Mouse (Mus musculus): ENCODE results near the gene Taf1d.
A peak's percentile ranks its signal among the peaks of the same experiment; 100 is the strongest.
"Not testable (repeated sequence)": the region's sequence is repeated elsewhere in the genome, so short reads cannot be mapped to it uniquely, and the experiment has no call there.

Gene Taf1d

DNA sequence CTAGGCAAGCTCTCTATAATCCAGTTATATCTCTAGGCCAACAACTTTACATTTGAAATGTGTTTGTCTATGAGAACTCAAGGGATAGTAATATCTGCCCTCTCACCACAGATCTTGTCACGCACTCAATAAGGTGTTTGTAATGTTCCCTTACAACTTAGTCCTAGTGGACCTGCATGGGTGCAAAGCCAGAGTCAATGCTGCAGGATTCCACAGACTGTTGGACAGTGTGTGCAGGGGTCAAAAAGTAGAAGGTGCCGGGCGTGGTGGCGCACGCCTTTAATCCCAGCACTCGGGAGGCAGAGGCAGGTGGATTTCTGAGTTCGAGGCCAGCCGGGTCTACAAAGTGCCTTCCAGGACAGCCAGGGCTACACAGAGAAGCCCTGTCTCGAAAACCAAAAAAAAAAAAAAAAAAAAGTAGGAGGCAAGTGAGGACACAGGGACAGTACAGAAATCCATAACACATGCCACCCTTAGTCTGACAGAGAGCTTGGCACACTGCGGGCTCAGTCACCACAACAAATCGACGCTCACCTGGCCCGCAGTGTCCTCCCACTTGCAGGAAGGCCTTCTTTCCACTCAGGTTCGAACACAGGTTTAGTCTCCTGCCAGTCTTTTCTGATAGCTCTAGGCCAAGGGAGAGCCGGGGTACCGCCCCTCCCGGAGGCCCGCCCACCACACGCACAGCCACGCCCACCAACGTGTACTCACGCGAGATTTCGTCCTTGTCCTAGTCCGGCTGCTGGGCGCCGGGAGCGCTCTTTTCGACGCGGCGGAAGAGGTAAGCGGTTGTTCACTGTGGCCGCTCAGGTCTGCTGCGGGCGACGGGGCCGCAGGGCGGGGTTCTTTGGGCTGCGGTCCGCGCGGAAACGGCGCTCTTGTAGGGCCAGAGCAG lies at the start of gene Taf1d:
Gene Taf1d (plus strand): TSS at position 712 of the 895 bp plus-strand sequence.
- peak; percentile 98 to 99 for DNase-seq (ENCODE audit: low read depth in 2 of 2, low spot score in 2 of 2)

DNA sequence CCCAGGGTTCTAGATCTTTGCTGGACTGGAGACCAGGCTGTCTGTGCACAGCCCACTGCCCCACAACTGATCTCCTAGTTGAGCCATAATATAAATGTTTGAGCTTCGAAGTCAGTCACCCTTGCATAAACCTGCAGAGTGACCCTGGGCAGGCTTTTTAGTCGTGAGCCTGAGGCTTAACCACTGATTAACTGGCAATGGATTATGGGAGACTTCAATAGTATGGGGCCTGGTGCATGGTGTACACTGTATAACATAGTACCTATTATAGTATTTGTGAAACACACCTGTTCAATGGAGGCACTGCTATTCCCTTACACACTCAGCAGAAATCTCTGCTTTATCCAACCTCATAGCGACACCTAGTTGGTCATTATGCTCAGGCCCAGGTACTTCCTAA lies 49.8 kb upstream of the Taf1d start:
- no peak for DNase-seq (ENCODE audit: low read depth in 2 of 2, low spot score in 2 of 2)

DNA sequence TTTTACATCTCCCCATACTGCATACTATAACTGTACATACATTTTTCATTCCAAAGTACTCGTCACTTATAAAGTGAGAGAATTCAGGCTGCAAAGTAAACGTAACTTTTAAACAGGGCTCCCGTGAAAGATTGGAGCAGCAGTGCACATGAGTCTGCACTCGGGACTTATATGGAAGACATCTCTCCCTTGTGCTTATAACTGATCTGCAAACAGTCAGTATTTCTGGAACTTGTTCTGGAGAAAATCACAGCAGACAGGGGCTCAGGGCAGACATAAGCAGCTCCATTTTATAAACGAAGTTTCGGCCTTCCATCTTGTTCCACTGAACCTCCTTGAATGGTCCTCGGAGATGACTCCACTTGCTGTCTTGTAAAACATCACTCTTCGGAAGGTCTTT lies 44.0 kb upstream of the Taf1d start:
- DNase-seq (ENCODE audit: low read depth in 2 of 2, low spot score in 2 of 2) = no peak

DNA sequence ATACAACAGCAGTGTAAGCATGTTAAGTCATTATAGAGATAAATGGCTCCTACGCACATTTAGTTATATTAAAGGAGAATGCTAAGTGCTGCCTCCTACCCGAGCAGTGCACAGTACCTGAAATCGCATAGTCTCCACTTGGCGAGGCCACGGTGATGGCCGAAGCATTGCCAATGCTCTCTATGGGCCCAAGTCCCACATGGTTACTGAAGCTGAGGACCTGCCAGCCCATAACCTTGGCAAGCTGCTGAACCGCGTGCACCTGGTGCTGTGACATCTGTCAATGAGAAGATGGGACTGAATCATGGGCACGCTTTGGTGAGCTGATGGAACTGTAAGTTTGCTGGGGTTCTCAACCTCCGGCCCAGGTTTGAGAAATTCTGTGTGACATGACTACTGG lies 42.5 kb upstream of the Taf1d start:
- no peak for DNase-seq (ENCODE audit: low read depth in 2 of 2, low spot score in 2 of 2)

DNA sequence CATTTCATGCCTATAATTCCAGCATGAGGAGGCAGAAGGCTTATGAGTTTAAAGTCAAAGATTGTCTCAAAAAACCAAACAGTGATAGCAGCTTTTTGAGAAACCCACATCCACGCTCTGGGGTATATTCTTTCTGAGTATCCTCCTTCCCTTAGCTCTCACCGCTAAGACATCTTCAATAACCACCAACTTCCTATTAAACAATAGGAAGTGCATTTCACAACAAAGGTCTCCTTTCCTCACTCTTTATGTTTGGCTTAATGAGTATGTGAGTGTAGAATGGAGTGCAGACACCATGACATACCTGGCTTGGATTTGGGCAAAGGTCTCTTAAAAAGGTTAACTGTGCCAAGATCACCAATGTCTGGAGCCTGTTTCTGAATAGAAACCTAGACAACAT lies 32.0 kb upstream of the Taf1d start:
- DNase-seq (ENCODE audit: low read depth in 2 of 2, low spot score in 2 of 2) = no peak

DNA sequence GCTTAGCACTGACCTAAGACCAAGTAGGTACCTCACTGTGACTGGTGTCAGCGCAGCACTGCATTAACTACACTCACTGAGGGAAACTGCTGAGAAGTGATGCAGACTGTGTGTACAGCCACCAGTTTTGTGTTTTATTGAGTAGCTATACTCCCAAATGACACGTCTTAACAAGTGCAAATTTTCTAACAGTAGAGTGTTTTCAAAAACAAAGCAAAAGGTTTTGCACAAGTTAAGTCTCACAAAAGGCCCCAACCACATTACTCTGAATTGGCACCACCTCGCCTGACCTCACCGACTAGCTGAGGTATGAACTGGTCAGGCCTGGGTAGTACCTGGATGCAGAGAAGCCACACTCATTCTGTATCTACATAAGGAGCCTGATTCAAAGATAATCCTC lies 29.2 kb upstream of the Taf1d start:
- no peak for DNase-seq (ENCODE audit: low read depth in 2 of 2, low spot score in 2 of 2)

DNA sequence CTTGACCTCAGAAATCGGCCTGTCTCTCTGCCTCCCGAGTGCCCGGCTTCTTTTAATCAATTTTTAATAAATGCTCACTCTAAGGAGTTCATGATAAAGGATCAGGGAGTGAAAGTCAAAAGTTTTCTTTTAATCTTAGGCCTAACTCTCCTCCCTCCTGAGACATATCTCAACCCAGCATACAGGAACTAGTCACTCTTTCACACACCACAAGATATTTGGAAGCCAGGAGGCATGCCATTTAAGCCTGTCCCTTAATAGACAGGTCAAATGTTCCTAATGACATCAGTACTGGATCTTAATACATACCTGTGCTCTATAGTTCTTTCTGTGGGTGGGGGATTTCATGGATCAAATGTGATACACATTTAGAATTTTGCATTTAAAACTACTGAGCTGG lies 27.7 kb upstream of the Taf1d start:
- DNase-seq (ENCODE audit: low read depth in 2 of 2, low spot score in 2 of 2) = no peak

DNA sequence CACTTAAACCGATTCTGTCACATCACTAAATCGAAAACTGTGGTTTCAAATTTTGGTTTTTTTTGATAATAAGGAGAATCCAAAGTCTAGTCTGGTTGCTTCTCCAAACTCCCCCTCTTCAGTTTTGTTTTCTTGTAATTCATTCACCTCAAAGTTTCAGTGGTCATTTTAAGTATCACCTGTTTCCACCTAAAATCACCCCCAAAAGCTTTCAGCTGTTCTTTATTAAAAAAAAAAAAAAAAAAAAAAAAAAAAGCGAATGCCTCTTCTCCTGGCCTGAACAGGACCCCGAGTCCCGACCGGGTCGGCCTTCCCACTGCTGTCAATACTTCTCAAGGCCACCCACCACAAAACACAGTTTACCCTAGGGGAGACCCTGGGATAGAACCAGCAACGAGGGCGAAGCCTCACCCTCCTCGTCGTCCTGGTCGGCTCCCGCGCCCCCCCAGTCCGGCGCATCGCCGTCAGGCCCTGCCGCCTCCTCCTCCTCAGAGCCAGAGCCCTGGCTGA lies 26.8 kb upstream of the Taf1d start:
- no peak for DNase-seq (ENCODE audit: low read depth in 2 of 2, low spot score in 2 of 2)

DNA sequence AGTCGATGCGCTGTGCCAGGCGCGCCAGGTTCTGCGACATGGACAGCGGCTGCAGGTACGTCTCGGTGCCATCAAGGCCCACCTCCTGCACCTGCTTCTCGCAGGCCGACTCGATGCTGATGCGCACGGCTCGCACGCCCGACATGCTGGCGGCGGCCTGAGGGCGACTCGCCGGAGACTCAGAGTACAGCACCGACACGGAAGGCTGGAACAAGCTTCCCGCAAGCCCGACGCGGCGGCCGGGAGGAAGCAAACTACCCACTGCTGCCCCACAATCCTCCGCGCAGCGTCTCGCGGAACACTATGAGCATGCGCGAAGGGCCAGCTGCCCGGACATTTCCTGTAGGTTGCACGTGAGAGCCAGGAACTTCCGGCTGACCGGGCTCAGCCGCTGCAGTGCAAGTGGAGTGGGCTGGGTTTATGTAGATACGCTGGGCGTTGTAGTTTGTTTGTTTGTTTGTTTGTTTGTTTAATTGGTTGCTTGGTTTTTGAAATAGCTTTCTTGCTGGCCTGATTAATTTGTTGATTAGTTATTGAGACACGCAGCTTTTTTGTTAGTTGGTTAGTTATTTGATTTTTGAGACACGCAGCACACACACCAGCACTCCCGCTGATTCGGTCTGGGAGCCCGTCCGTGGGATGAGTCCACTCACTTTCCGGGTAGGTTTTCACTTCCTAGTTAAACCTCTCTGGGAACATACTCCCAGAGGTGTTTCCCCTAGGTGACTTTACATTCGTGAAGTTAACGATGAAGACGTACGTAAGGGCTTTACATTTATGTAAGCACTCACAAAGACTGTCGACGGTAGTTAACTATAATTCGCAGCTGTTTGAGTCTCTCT lies 26.1 kb upstream of the Taf1d start, which contains the start of gene Med17:
Gene Med17 (minus strand): TSS at position 283 of the 842 bp plus-strand sequence.
- peak; percentile 83 to 85 for DNase-seq (ENCODE audit: low read depth in 2 of 2, low spot score in 2 of 2)

DNA sequence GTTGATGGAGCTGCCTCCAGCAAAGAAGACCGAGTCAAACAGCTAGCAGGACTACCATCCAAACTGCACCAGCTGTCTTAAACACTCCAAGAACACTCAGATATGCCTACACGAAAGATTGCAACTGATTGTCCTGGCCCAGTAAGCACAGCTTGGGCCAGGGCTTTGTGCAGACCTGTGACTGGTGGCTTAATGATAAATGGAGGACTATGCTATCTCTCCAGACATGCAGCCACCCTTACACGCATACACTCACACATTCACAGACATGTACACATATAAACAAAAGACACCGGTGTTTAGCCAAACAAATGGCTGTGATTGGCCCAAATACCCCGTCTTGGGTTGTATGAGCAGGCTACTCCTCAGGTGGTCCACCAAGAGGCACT lies 25.5 kb upstream of the Taf1d start:
- DNase-seq (ENCODE audit: low read depth in 2 of 2, low spot score in 2 of 2) = no peak

DNA sequence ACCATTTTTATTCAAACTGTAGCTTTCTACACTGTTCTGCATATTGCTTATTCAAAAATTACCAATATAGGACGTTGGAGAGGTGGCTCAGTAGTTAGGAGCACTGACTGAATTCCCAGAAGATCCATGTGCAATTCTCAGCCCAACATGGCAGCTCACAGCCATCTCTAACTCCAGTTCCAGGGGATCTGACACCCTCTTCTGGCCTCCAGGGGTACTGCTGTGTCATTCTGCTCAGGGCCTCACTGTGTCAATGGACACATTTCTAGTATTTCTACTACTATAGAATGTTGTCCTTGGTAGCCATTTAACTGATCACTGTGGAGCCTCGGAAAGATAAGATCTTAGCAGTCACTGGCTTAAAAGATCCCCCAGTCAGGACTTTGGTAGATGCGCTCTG lies 20.6 kb upstream of the Taf1d start:
- DNase-seq (ENCODE audit: low read depth in 2 of 2, low spot score in 2 of 2) = peak in 1 of 2 experiments; percentile 33

DNA sequence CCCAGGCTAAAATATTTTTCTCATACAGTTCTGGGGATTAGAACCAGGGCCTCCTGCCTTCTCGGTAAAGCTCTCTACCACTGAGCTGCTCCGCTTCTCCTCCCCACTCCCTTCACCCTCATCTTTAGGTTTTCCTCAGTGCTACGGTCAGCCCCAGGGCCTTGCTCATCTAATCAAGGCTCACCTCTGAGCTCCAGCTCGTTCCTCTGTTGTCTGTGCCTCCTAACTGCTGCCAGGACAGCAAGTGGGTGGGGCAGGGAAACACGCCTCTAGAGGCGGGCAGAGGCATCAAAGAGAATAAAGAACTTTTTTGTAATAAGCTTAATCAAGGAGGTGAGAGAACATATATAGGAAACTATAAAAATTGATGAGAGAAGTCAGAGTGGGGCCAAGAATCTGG lies 18.2 kb upstream of the Taf1d start:
- no peak for DNase-seq (ENCODE audit: low read depth in 2 of 2, low spot score in 2 of 2)

DNA sequence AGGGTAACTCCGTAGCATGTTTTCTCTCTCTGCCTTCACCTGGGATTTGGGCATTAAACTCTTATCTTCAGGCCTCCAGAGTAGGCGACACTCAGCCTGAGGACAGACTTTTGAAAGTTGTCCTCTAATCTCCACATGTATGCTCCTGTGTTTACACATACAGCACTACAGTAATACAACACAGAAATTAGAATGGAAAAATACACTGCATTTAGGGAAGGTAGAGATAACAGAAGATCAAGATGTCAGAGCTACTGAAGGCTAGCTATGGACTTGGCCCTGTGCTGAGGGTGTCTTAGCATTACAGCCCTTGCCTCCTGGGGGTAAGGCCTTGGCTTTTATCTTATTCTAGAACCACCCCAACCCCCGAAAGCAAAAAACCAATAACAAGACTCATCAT lies 17.6 kb upstream of the Taf1d start:
- no peak for DNase-seq (ENCODE audit: low read depth in 2 of 2, low spot score in 2 of 2)

DNA sequence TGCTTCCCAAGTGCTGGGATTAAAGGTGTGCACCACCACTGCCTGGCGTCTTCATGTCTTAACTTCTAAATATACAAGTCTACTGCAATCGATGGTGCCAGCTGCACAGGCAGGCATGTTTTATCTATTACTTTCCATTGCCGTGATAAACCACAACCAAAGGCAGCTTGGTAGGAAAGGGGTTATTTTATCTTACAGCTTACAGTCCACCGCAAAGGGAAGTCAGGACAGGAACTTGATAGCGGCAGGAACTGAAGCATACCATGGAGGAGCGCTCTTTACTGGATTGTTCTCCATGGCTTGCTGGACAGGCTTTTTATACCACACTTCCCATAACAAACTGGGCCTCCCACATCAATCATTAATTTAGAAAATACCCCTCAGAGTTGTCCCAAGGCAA lies 16.8 kb upstream of the Taf1d start:
- DNase-seq (ENCODE audit: low read depth in 2 of 2, low spot score in 2 of 2) = no peak

DNA sequence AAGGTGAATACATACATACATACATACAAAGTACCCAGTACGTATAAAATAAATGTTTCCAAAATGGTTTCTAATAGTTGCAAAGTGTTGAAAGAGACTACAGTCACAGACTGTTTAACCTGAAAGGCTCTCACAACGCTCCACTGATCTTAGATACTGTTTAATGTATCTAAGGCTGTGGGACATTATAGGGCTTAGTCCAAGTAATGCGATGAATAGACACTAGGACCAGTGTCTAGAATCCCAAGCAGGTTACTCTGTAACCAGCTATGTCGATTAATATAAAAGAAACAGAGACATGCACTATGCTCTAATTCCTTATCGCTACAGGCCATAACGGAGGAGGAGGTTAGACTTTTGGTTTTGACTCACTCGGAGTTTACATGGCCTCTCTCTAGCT lies 8.9 kb upstream of the Taf1d start:
- no peak for DNase-seq (ENCODE audit: low read depth in 2 of 2, low spot score in 2 of 2)

DNA sequence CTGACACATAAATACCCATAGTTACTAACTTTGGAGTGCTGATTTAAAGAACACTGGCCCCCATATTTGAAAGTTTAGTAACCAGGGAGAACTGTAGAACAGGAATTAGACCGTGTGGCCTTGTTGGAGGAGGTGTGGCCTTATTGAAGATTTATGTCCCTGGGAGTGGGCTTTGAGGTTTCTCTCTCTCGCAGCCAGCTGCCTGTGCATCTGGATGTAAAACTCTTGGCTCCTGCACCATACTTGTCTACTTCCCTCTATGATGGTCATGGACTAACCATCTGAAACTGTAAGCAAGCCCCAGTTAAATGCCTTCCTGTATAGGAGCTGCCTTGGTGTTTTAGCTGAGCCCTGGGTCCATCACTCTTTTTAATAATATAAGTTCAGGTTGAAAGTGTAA lies 7.6 kb upstream of the Taf1d start:
- DNase-seq (ENCODE audit: low read depth in 2 of 2, low spot score in 2 of 2) = no peak

DNA sequence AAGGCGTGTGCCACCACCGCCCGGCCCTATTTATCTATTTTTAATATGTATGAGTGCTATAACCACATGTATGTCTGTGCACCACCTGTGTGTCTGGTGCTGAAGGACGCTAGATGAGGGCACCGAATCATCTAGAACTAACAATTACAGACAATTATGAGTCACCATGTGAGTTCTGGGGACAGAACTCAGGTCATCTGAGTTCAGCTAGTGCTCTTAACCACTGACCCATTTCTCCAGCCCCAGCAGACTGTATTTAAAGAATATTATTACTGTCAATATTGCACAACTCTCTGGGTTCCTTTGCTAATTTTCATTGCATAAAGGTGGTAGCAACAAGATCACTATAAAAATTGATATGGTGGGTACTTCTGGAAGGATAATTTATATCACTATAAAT lies 6.0 kb upstream of the Taf1d start:
- DNase-seq (ENCODE audit: low read depth in 2 of 2, low spot score in 2 of 2) = no peak

DNA sequence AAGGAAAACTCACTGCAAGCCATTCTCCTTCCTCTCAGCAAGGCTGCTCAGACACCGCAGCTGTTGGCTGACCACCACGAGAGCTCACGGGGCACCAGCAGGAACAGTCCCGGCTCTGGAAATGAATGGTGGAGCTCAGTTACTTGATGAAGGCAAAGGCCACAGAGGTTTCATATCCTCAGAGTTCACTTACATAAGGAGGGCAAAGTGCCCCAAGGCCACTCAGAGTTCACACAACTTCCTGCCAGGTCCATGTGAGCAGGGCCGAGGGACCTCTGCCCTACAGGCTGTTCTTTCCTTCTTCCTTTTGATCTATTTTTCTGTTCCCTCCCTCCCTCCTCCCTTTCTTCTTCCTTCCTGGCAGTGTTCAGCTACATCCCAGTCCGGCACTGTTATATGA lies 4.6 kb upstream of the Taf1d start:
- DNase-seq (ENCODE audit: low read depth in 2 of 2, low spot score in 2 of 2) = no peak

DNA sequence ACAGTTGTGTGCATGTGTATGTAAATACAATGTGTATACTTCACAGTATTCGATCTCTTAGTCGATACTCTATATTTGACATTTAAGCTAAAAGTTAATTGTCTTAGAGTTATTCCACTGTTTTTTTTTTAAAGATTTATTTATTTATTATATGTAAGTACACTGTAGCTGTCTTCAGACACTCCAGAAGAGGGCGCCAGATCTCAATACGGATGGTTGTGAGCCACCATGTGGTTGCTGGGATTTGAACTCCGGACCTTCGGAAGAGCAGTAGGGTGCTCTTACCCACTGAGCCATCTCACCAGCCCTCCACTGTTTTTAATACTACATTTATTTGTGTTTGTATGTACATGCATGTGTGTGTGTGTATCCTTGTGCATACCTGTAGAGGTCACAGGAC lies 4.0 kb upstream of the Taf1d start:
- not testable (repeated sequence) for DNase-seq (ENCODE audit: low read depth in 2 of 2, low spot score in 2 of 2)

DNA sequence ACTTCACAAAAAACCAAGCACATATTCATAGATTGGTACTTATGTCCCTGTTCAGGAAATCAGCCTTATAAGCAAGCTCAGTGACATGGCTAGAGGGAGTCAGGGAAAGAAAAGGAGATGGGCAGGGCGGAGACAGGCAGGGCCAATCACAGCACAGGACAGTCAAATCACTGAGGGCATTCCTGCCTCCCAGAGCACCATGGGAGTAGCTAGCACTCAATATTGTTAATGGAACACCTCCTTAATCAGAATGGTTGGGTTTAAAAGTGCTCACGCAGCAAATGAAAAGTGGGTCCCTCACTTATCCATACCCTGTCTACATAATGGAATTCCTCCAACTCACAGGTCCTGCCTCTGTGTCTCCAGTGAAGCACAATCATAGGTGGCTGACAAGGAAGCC lies 3.1 kb upstream of the Taf1d start:
- no peak for DNase-seq (ENCODE audit: low read depth in 2 of 2, low spot score in 2 of 2)

DNA sequence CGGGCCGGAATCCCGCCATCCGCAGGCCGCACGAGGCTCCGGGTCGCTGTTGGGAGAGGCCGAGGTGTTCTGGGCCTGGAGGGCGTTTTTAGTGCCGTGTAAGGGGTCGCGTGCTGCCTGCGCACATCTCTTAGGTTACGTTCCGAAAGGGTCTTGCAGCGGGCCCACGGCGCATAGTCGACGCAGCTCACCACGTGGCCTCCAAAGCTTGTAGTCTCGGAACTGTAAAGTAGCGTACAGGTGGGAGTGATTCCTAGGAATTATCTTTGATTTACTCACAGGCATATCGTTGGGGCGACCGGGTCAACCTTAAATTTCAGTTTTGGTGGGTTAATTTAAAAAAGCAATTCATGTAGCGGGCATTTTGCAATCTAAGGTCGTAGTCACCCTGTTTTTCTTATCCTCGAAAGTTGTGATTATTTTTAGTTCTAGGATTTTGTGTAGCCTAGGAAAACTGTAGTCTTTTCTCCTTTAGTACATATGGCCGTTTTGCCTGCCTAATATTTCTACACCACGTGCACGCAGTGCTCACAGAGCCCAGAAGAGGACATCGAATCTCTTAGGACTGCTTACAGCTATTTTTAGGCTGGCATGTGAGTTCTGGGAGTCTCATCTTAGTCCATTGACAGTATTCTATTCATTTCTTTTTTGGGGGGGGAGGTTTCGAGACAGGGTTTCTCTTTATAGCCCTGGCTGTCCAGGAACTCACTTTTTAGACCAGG lies 545 bp downstream of the Taf1d start, which contains the start of gene 4931406C07Rik:
Gene 4931406C07Rik (minus strand): TSS at position 51 of the 722 bp plus-strand sequence.
- DNase-seq (ENCODE audit: low read depth in 2 of 2, low spot score in 2 of 2) = no peak
